Mouse (Mus musculus): ENCODE results near the gene Armc5. TPM values are rescaled to one million over a fixed set of nuclear protein-coding genes. Genes with fewer than 3 reads are reported as not detected.
A peak's percentile ranks its signal among the peaks of the same experiment; 100 is the strongest.

Armc5 gene
- polyA plus RNA-seq, 1 experiment from 2014 or later = 5.7 TPM

GRCm38 (mm10) chr7:128249998-128250397 lies 12.9 kb downstream of the Armc5 start:
- Histone ChIP-seq H3K4me2 (ENCODE audit: low read length) (no peak overlapping the region), H3K4me1 (ENCODE audit: control insufficient read depth, insufficient read depth, low read length) (peaks cover 2% of the 10 kb centered on the region; the same call in 1 of the 2 replicates), H3K9ac (ENCODE audit: low read length) (no peak overlapping the region), H3K27ac (ENCODE audit: low read depth, low read length) (no peak overlapping the region), H3K9me3 (replicated peaks; ENCODE audit: control insufficient read depth, low read length) (no peaks in the 10 kb centered on the region), H3K4me3 (ENCODE audit: low read depth, low read length) (no peak overlapping the region), H3K27me3 (replicated peaks; ENCODE audit: control insufficient read depth, insufficient read depth, low read length) (no peaks in the 10 kb centered on the region), H3K36me3 (ENCODE audit: control insufficient read depth, insufficient read depth, low read length) (peaks cover 3% of the 10 kb centered on the region; the same call in 1 of the 2 replicates)
- no peak for ATAC-seq
- 77% methylated on average over 5 of the region's 5 CpGs for WGBS
- DNase-seq (ENCODE audit: low spot score) = no peak

DNA sequence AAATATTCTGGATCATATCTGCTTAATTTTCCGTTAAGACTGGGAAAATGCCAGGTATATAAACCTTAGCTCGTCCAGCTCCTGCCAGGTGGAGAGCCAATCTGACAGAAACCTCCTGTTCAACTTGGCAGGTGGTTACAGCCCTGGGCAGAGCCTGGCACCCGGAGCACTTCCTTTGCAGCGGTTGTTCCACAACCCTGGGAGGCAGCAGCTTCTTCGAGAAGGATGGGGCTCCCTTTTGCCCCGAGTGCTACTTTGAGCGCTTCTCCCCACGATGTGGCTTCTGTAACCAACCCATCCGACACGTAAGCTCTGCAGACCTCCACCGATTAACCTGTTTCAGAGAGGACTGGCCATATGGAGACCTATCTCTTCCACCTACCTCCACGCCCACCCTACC lies 14.8 kb downstream of the Armc5 start:
- DNase-seq (ENCODE audit: low spot score) (no peak), ATAC-seq (no peak)
- Histone ChIP-seq H3K4me3 (ENCODE audit: low read depth, low read length) (no peak overlapping the region; the same call in 1 of the 2 replicates), H3K36me3 (ENCODE audit: control insufficient read depth, insufficient read depth, low read length) (no peaks in the 10 kb centered on the region), H3K27ac (ENCODE audit: low read depth, low read length) (no peak overlapping the region), H3K27me3 (replicated peaks; ENCODE audit: control insufficient read depth, insufficient read depth, low read length) (no peaks in the 10 kb centered on the region), H3K4me2 (ENCODE audit: low read length) (peak overlapping the region; percentile 58), H3K4me1 (ENCODE audit: control insufficient read depth, insufficient read depth, low read length) (no peaks in the 10 kb centered on the region), H3K9ac (ENCODE audit: low read length) (0 out of 2 replicates have a peak overlapping the region, but pooled peaks have one; percentile 50), H3K9me3 (replicated peaks; ENCODE audit: control insufficient read depth, low read length) (no peaks in the 10 kb centered on the region)
- WGBS = 56% methylated on average over 12 of the region's 12 CpGs

- WGBS = 5% methylated on average over 24 of the region's 24 CpGs
- no peaks in the 10 kb centered on the region for H3K4me1 ChIP-seq (ENCODE audit: control insufficient read depth, insufficient read depth, low read length)
Measured at GRCm38 (mm10) chr7:128252609-128253008, 15.5 kb downstream of the Armc5 start.

GRCm38 (mm10) chr7:128254978-128255377 lies 17.8 kb downstream of the Armc5 start:
- Histone ChIP-seq H3K27me3 (replicated peaks; ENCODE audit: control insufficient read depth, insufficient read depth, low read length) (no peaks in the 10 kb centered on the region), H3K4me2 (ENCODE audit: low read length) (no peak overlapping the region), H3K9me3 (replicated peaks; ENCODE audit: control insufficient read depth, low read length) (no peaks in the 10 kb centered on the region), H3K4me1 (ENCODE audit: control insufficient read depth, insufficient read depth, low read length) (no peaks in the 10 kb centered on the region), H3K9ac (ENCODE audit: low read length) (no peak overlapping the region), H3K4me3 (ENCODE audit: low read depth, low read length) (no peak overlapping the region), H3K27ac (ENCODE audit: low read depth, low read length) (no peak overlapping the region), H3K36me3 (ENCODE audit: control insufficient read depth, insufficient read depth, low read length) (no peaks in the 10 kb centered on the region)
- ATAC-seq (no peak), DNase-seq (ENCODE audit: low spot score) (no peak)
- WGBS = 73% methylated on average over 2 of the region's 2 CpGs

More at GRCm38 (mm10) chr7:128252609-128253008, 15.5 kb downstream of the Armc5 start:
- ATAC-seq (peak; percentile 85), DNase-seq (ENCODE audit: low spot score) (peak; percentile 72)
- no peak overlapping the region for H3K27ac ChIP-seq (ENCODE audit: low read depth, low read length)
- H3K9me3 ChIP-seq (replicated peaks; ENCODE audit: control insufficient read depth, low read length) = no peaks in the 10 kb centered on the region
- no peaks in the 10 kb centered on the region for H3K36me3 ChIP-seq (ENCODE audit: control insufficient read depth, insufficient read depth, low read length)
- no peaks in the 10 kb centered on the region for H3K27me3 ChIP-seq (replicated peaks; ENCODE audit: control insufficient read depth, insufficient read depth, low read length)
- peak overlapping the region; percentile 50 for H3K9ac ChIP-seq (ENCODE audit: low read length)
- H3K4me3 ChIP-seq (ENCODE audit: low read depth, low read length) = peak overlapping the region; percentile 27
- H3K4me2 ChIP-seq (ENCODE audit: low read length) = peak overlapping the region; percentile 58

- 92% methylated on average over 5 of the region's 5 CpGs for WGBS
- no peak overlapping the region for H3K27ac ChIP-seq (ENCODE audit: low read depth, low read length)
- no peak overlapping the region for H3K4me2 ChIP-seq (ENCODE audit: low read length)
- no peak overlapping the region for H3K9ac ChIP-seq (ENCODE audit: low read length)
- H3K4me1 ChIP-seq (ENCODE audit: control insufficient read depth, insufficient read depth, low read length) = no peaks in the 10 kb centered on the region
- no peaks in the 10 kb centered on the region for H3K27me3 ChIP-seq (replicated peaks; ENCODE audit: control insufficient read depth, insufficient read depth, low read length)
- no peaks in the 10 kb centered on the region for H3K9me3 ChIP-seq (replicated peaks; ENCODE audit: control insufficient read depth, low read length)
- H3K4me3 ChIP-seq (ENCODE audit: low read depth, low read length) = no peak overlapping the region
- ATAC-seq (no peak), DNase-seq (ENCODE audit: low spot score) (no peak)
- H3K36me3 ChIP-seq (ENCODE audit: control insufficient read depth, insufficient read depth, low read length) = no peaks in the 10 kb centered on the region
Measured at GRCm38 (mm10) chr7:128255757-128256156, 18.6 kb downstream of the Armc5 start.

GRCm38 (mm10) chr7:128256783-128257334 lies 19.7 kb downstream of the Armc5 start:
- Histone ChIP-seq H3K9me3 (replicated peaks; ENCODE audit: control insufficient read depth, low read length) (no peaks in the 10 kb centered on the region), H3K36me3 (ENCODE audit: control insufficient read depth, insufficient read depth, low read length) (no peaks in the 10 kb centered on the region), H3K27me3 (replicated peaks; ENCODE audit: control insufficient read depth, insufficient read depth, low read length) (no peaks in the 10 kb centered on the region), H3K27ac (ENCODE audit: low read depth, low read length) (no peak overlapping the region), H3K4me1 (ENCODE audit: control insufficient read depth, insufficient read depth, low read length) (no peaks in the 10 kb centered on the region), H3K4me2 (ENCODE audit: low read length) (no peak overlapping the region), H3K4me3 (ENCODE audit: low read depth, low read length) (no peak overlapping the region), H3K9ac (ENCODE audit: low read length) (no peak overlapping the region)
- WGBS = 64% methylated on average over 5 of the region's 5 CpGs
- no peak for DNase-seq (ENCODE audit: low spot score)
- no peak for ATAC-seq

DNA sequence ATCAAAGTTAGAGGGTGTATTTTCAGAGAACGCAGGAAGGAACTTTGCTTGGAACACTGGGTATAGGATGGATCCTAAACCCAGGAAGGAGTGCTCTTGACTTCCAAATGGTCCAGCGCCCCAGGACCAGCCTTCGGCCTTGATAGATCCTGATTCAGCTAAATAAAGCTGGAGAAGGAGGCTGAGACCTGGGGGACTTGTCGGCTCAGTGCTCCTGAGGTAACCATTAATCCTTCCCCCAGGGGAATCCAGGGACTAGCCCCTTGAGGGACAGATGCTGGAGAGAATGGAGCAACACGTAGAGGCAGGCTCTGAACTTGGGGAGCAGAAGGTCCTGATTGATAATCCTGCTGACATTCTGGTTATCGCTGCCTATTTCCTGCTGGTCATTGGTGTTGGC lies 28.3 kb downstream of the Armc5 start, which contains the start of gene Slc5a2:
Slc5a2 (plus strand) TSS at position 247 of the 400 bp plus-strand sequence.
- no peak within 1 kb of the TSS for H3K4me3 ChIP-seq (ENCODE audit: low read depth, low read length)
- H3K27me3 ChIP-seq (replicated peaks; ENCODE audit: control insufficient read depth, insufficient read depth, low read length) = no peaks in the 10 kb centered on the region
- H3K9ac ChIP-seq (ENCODE audit: low read length) = no peak within 1 kb of the TSS
- no peaks in the 10 kb centered on the region for H3K36me3 ChIP-seq (ENCODE audit: control insufficient read depth, insufficient read depth, low read length)
- no peak for DNase-seq (ENCODE audit: low spot score)
- H3K9me3 ChIP-seq (replicated peaks; ENCODE audit: control insufficient read depth, low read length) = no peaks in the 10 kb centered on the region
- no peak for ATAC-seq
- no peak within 1 kb of the TSS for H3K27ac ChIP-seq (ENCODE audit: low read depth, low read length)
- H3K4me1 ChIP-seq (ENCODE audit: control insufficient read depth, insufficient read depth, low read length) = no peaks in the 10 kb centered on the region
- H3K4me2 ChIP-seq (ENCODE audit: low read length) = no peak within 1 kb of the TSS
- WGBS = 86% methylated on average over 6 of the region's 6 CpGs

DNA sequence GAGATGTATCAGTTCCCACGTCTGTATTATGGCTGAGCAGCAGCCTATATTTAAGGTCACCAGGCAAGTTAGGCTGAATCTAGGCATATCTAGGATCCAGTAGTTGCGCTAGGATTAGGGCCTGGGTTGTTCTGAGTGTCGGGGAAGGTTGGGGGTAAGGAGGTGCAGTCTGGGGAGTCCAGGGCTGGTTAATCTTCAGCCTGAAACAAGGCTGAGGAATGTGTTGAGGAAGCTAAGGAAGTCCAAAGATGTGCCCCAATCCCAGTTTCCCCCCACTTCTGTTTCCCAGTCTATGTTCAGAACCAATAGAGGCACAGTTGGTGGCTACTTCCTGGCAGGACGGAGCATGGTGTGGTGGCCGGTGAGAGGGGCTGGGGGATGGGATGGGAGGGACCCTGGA lies 28.9 kb downstream of the Armc5 start:
- 0 out of 2 replicates have a peak, but pooled peaks cover 2% of the 10 kb centered on the region for H3K36me3 ChIP-seq (ENCODE audit: control insufficient read depth, insufficient read depth, low read length)
- no peaks in the 10 kb centered on the region for H3K4me1 ChIP-seq (ENCODE audit: control insufficient read depth, insufficient read depth, low read length)
- no peak overlapping the region for H3K27ac ChIP-seq (ENCODE audit: low read depth, low read length)
- H3K4me3 ChIP-seq (ENCODE audit: low read depth, low read length) = no peak overlapping the region
- no peak overlapping the region for H3K9ac ChIP-seq (ENCODE audit: low read length)
- no peaks in the 10 kb centered on the region for H3K27me3 ChIP-seq (replicated peaks; ENCODE audit: control insufficient read depth, insufficient read depth, low read length)
- H3K4me2 ChIP-seq (ENCODE audit: low read length) = no peak overlapping the region
- WGBS = 76% methylated on average over 5 of the region's 5 CpGs
- ATAC-seq = no peak
- DNase-seq (ENCODE audit: low spot score) = no peak
- no peaks in the 10 kb centered on the region for H3K9me3 ChIP-seq (replicated peaks; ENCODE audit: control insufficient read depth, low read length)

GRCm38 (mm10) chr7:128267391-128267790 lies 30.2 kb downstream of the Armc5 start:
- H3K9ac ChIP-seq (ENCODE audit: low read length) = no peak overlapping the region
- H3K27me3 ChIP-seq (replicated peaks; ENCODE audit: control insufficient read depth, insufficient read depth, low read length) = no peaks in the 10 kb centered on the region
- ATAC-seq = no peak
- DNase-seq (ENCODE audit: low spot score) = no peak
- H3K27ac ChIP-seq (ENCODE audit: low read depth, low read length) = no peak overlapping the region
- no peak overlapping the region for H3K4me3 ChIP-seq (ENCODE audit: low read depth, low read length)
- no peaks in the 10 kb centered on the region for H3K4me1 ChIP-seq (ENCODE audit: control insufficient read depth, insufficient read depth, low read length)
- H3K36me3 ChIP-seq (ENCODE audit: control insufficient read depth, insufficient read depth, low read length) = peaks cover 15% of the 10 kb centered on the region
- 69% methylated on average over 13 of the region's 13 CpGs for WGBS
- H3K9me3 ChIP-seq (replicated peaks; ENCODE audit: control insufficient read depth, low read length) = no peaks in the 10 kb centered on the region
- H3K4me2 ChIP-seq (ENCODE audit: low read length) = no peak overlapping the region

Measured in forebrain, embryonic 14.5 days (tissue).